Mouse (Mus musculus) testis, adult 2 months (tissue): Measurements from ENCODE around the gene Gstm3. TPM values are rescaled to one million over a fixed set of nuclear protein-coding genes. Genes with fewer than 3 reads are reported as not detected.
A peak's percentile ranks its signal among the peaks of the same experiment; 100 is the strongest.
"Not testable (repeated sequence)": the region's sequence is repeated elsewhere in the genome, so short reads cannot be mapped to it uniquely, and the experiment has no call there.

ENCODE experiments used
- H3K27ac ChIP-seq: fragments of 200-500 bp; 2 replicates; pipeline ENCODE4 v1.5.1; 2012; ENCODE audit warnings: low read depth, low read length; ENCODE audit not compliant: control insufficient read depth, insufficient read depth
- H3K27me3 ChIP-seq: fragments of 200-500 bp; 2 replicates; pipeline ENCODE4 v1.6.1; 2012; ENCODE audit warnings: mild to moderate bottlenecking, low read length, moderate library complexity; ENCODE audit not compliant: control insufficient read depth, insufficient read depth
- H3K36me3 ChIP-seq: fragments of 200-500 bp; 2 replicates; pipeline ENCODE4 v1.6.1; 2012; ENCODE audit warnings: mild to moderate bottlenecking, low read length; ENCODE audit not compliant: control insufficient read depth, insufficient read depth
- H3K4me1 ChIP-seq: fragments of 200-500 bp; 2 replicates; pipeline ENCODE4 v1.6.1; 2012; ENCODE audit warnings: low read length; ENCODE audit not compliant: control insufficient read depth, insufficient read depth
- H3K4me3 ChIP-seq: fragments of 200-500 bp; 2 replicates; pipeline ENCODE4 v1.5.1; 2012; ENCODE audit warnings: low read depth, mild to moderate bottlenecking, low read length, moderate library complexity, mixed read lengths; ENCODE audit not compliant: control insufficient read depth
- CTCF ChIP-seq: fragments of 200-500 bp; IDR thresholded peaks from 2 replicates; pipeline ENCODE4 v1.5.1; 2012; ENCODE audit warnings: low read depth, mild to moderate bottlenecking, inconsistent platforms, low read length, moderate library complexity; ENCODE audit not compliant: control insufficient read depth, insufficient read depth, insufficient replicate concordance
- POLR2A ChIP-seq: fragments of 200-500 bp; IDR thresholded peaks from 2 replicates; pipeline ENCODE4 v1.6.1; 2012; ENCODE audit warnings: low read depth, mild to moderate bottlenecking, inconsistent platforms, low read length, moderate library complexity; ENCODE audit not compliant: control insufficient read depth
- polyA plus RNA-seq: library from polyadenylated mRNA; depleted of rRNA; stranded (reverse); fragments of >200 nt; gene quantifications from 2 replicates; pipeline ENCODE4 v1.2.3, GENCODE M21; 2012

Gstm3 gene
- polyA plus RNA-seq, 1 experiment, result 0.19 TPM

- Histone ChIP-seq H3K4me1 (peaks cover 5% of the 10 kb centered on the region), H3K36me3 (no peaks in the 10 kb centered on the region), H3K27me3 (no peaks in the 10 kb centered on the region), H3K27ac (peak overlapping the region; percentile 88), H3K4me3 (peak overlapping the region; percentile 35)
- TF ChIP-seq POLR2A (no peak), CTCF (no peak)
Observed at GRCm38 (mm10) chr3:108013331-108013871, 44.3 kb upstream of the Gstm3 start.

GRCm38 (mm10) chr3:108011558-108011957 lies 42.5 kb upstream of the Gstm3 start:
- TF ChIP-seq POLR2A, result no peak
- Histone ChIP-seq H3K4me1 (no peaks in the 10 kb centered on the region; the same call in 1 of the 2 replicates), H3K36me3 (no peaks in the 10 kb centered on the region), H3K27me3 (no peaks in the 10 kb centered on the region), H3K27ac (peak overlapping the region; percentile 53; the same call in 1 of the 2 replicates), H3K4me3 (no peak overlapping the region)

DNA sequence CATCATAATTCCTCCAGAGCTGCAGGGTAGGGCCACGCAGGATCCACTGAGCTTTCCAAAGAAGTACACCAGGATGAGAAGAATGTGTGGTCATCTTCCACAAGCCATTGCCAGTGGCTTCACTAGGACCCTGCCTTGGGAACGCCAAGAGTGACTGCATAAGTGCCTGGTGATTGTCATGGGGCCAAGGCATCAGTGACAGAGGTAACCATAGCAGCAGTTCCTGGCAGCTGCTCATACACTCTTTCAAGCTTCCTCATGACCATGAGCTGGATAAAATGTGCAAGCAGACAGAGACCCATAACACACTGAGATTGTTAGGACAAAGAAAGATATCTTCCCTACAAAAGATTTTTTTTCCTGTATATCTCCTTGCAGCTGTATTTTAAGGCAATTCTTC lies 41.2 kb upstream of the Gstm3 start:
- H3K27ac ChIP-seq, result no peak overlapping the region
- H3K36me3 ChIP-seq, result no peaks in the 10 kb centered on the region
- TF ChIP-seq CTCF, result no peak
- no peak for TF ChIP-seq POLR2A
- no peaks in the 10 kb centered on the region for H3K27me3 ChIP-seq
- H3K4me1 ChIP-seq, result no peaks in the 10 kb centered on the region; the same call in 1 of the 2 replicates
- no peak overlapping the region for H3K4me3 ChIP-seq

GRCm38 (mm10) chr3:108002021-108002420 lies 32.9 kb upstream of the Gstm3 start:
- H3K27me3 ChIP-seq, result no peaks in the 10 kb centered on the region
- no peak overlapping the region; the same call in 1 of the 2 replicates for H3K27ac ChIP-seq
- H3K4me3 ChIP-seq, result no peak overlapping the region
- H3K36me3 ChIP-seq, result no peaks in the 10 kb centered on the region
- no peak for TF ChIP-seq CTCF
- H3K4me1 ChIP-seq, result no peaks in the 10 kb centered on the region; the same call in 1 of the 2 replicates

DNA sequence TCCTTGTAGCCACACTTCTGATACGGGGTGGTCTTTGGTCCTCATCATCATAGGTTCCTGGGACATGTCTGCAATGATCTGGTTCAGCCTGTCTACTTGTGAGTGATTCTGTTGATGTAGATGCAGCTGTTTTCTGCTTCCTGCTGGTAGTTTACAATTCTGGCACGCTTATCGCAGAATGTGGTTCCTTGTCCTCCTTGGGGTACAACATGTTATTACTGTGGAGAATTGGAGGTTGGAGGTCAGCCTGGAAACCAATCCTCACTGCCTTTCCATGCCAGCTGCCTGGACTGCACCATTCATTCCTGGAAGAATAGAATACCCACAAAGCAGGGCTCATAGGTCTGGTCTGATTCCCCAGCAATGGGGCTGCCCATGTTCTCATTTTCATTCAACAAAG lies 30.4 kb upstream of the Gstm3 start:
- TF ChIP-seq POLR2A (no peak), CTCF (no peak)
- H3K4me3 ChIP-seq, result no peak overlapping the region
- H3K4me1 ChIP-seq, result no peaks in the 10 kb centered on the region; the same call in 1 of the 2 replicates
- H3K36me3 ChIP-seq, result no peaks in the 10 kb centered on the region
- no peaks in the 10 kb centered on the region for H3K27me3 ChIP-seq
- H3K27ac ChIP-seq, result peak overlapping the region; percentile 84

DNA sequence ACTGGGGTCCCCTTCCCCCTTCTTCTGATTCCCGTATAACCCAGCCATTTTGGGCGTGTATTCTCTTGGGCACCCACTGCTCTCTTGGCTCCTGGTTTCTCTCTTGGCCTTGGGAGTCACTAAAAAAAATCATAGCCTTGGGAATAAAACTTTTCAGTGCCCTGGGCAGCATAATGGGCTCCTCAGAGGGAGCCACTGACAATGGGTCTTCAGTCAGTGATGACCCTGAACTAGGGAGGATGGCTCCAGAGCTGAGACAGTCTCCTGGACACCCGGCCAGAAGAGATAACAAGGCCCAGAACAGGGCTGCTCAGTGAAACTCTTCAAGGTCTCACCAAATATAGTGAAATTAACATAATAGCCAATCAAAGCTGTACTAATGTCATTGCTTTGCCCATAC lies 29.5 kb upstream of the Gstm3 start:
- TF ChIP-seq CTCF (no peak), POLR2A (no peak)
- Histone ChIP-seq H3K36me3 (no peaks in the 10 kb centered on the region), H3K27ac (peak overlapping the region; percentile 74; the same call in 1 of the 2 replicates), H3K4me1 (no peaks in the 10 kb centered on the region; the same call in 1 of the 2 replicates), H3K4me3 (no peak overlapping the region), H3K27me3 (no peaks in the 10 kb centered on the region)

DNA sequence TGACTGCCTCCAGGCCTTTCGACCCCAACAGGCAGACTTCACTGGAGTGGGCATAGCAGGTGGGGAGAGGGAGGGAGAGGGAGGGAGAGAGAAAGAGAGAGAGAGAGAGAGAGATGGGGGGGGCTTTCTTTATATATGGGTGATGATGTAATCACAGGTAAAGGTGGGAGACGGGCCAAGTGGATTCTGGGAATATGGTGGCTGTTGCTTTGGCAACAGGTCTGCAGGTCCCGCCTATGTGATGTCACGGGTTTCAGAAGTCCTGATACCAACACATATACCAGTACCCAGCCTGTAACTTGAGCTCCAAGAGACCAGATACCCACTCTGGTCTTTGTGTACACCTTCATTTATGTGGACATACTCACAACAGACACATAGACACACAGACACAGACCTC lies 27.5 kb upstream of the Gstm3 start:
- H3K36me3 ChIP-seq, result no peaks in the 10 kb centered on the region
- H3K27me3 ChIP-seq, result no peaks in the 10 kb centered on the region
- H3K27ac ChIP-seq, result no peak overlapping the region
- no peak overlapping the region for H3K4me3 ChIP-seq
- no peaks in the 10 kb centered on the region; the same call in 1 of the 2 replicates for H3K4me1 ChIP-seq
- TF ChIP-seq CTCF (no peak), POLR2A (no peak)

- H3K4me3 ChIP-seq, H3K36me3 ChIP-seq, H3K27ac ChIP-seq, H3K4me1 ChIP-seq, H3K27me3 ChIP-seq: not testable (repeated sequence)
Observed at GRCm38 (mm10) chr3:107995974-107996373, 26.9 kb upstream of the Gstm3 start.
